Mouse (Mus musculus): ENCODE results near the gene Olfr1356.
"Not testable (repeated sequence)": the region's sequence is repeated elsewhere in the genome, so short reads cannot be mapped to it uniquely, and the experiment has no call there.

Gene Olfr1356

GRCm38 (mm10) chr10:78852066-78852465 is at the start of gene Olfr1356:
TSS of gene Olfr1356 (minus strand) at chr10:78852166.
- no peak for DNase-seq (ENCODE audit: low spot score)

GRCm38 (mm10) chr10:78875240-78875639 is 23.3 kb upstream of the Olfr1356 start, which contains the start of gene Olfr1355:
TSS of gene Olfr1355 (plus strand) at chr10:78875540.
- DNase-seq (ENCODE audit: low spot score) = no peak

- DNase-seq (ENCODE audit: low spot score) = not testable (repeated sequence)
Observed at GRCm38 (mm10) chr10:78840456-78840855, 11.5 kb downstream of the Olfr1356 start.

GRCm38 (mm10) chr10:78812358-78813060 is 39.5 kb downstream of the Olfr1356 start:
- DNase-seq (ENCODE audit: low spot score) = no peak

- no peak for DNase-seq (ENCODE audit: low spot score)
Observed at GRCm38 (mm10) chr10:78801449-78801848, 50.5 kb downstream of the Olfr1356 start.
